Mouse (Mus musculus): ENCODE measurements around the gene Slc1a1.

The Slc1a1 gene

GRCm38 (mm10) chr19:28854831-28855230 is 20.0 kb downstream of the Slc1a1 start:
- no peak for DNase-seq

- no peak for DNase-seq
Measured at GRCm38 (mm10) chr19:28860246-28860645, 25.4 kb downstream of the Slc1a1 start.

GRCm38 (mm10) chr19:28863626-28864025 is 28.8 kb downstream of the Slc1a1 start:
- no peak for DNase-seq

- no peak for DNase-seq
Measured at GRCm38 (mm10) chr19:28864981-28865380, 30.1 kb downstream of the Slc1a1 start.

- DNase-seq, result no peak
Measured at GRCm38 (mm10) chr19:28865501-28865900, 30.7 kb downstream of the Slc1a1 start.

- DNase-seq, result no peak
Measured at GRCm38 (mm10) chr19:28869251-28869855, 34.5 kb downstream of the Slc1a1 start.

GRCm38 (mm10) chr19:28870351-28870750 is 35.5 kb downstream of the Slc1a1 start:
- no peak for DNase-seq

- DNase-seq, result no peak
Measured at GRCm38 (mm10) chr19:28879476-28879875, 44.6 kb downstream of the Slc1a1 start.

GRCm38 (mm10) chr19:28883126-28883525 is 48.3 kb downstream of the Slc1a1 start:
- peak; percentile 29 to 62 for DNase-seq

GRCm38 (mm10) chr19:28888496-28888895 is 53.6 kb downstream of the Slc1a1 start:
- no peak for DNase-seq

GRCm38 (mm10) chr19:28889251-28889650 is 54.4 kb downstream of the Slc1a1 start:
- DNase-seq, result no peak

- DNase-seq, result no peak
Measured at GRCm38 (mm10) chr19:28891238-28891637, 56.4 kb downstream of the Slc1a1 start.

- no peak for DNase-seq
Measured at GRCm38 (mm10) chr19:28891864-28892263, 57.0 kb downstream of the Slc1a1 start.

GRCm38 (mm10) chr19:28896639-28897038 is 61.8 kb downstream of the Slc1a1 start:
- no peak for DNase-seq

GRCm38 (mm10) chr19:28897497-28897896 is 62.6 kb downstream of the Slc1a1 start:
- DNase-seq, result no peak

GRCm38 (mm10) chr19:28900771-28901170 is 65.9 kb downstream of the Slc1a1 start:
- DNase-seq, result no peak

- DNase-seq, result no peak
Measured at GRCm38 (mm10) chr19:28902111-28902510, 67.3 kb downstream of the Slc1a1 start.

GRCm38 (mm10) chr19:28902806-28903205 is 68.0 kb downstream of the Slc1a1 start:
- DNase-seq, result no peak

- no peak for DNase-seq
Measured at GRCm38 (mm10) chr19:28903536-28904119, 68.8 kb downstream of the Slc1a1 start.

- no peak for DNase-seq
Measured at GRCm38 (mm10) chr19:28908186-28908585, 73.3 kb downstream of the Slc1a1 start.

- DNase-seq, result no peak
Measured at GRCm38 (mm10) chr19:28908693-28909092, 73.8 kb downstream of the Slc1a1 start.

GRCm38 (mm10) chr19:28914598-28914997 is 79.7 kb downstream of the Slc1a1 start:
- DNase-seq, result no peak

- DNase-seq, result no peak
Measured at GRCm38 (mm10) chr19:28915602-28916250, 80.9 kb downstream of the Slc1a1 start.

- DNase-seq, result no peak
Measured at GRCm38 (mm10) chr19:28916492-28916891, 81.6 kb downstream of the Slc1a1 start.

Measured in cerebellum, postnatal 25 days (tissue).